Mouse (Mus musculus) macrophage (primary cell): ENCODE measurements around the gene Agpat1. TPM values are rescaled to one million over a fixed set of nuclear protein-coding genes. Genes with fewer than 3 reads are reported as not detected.

Experiments used
- H3K27ac ChIP-seq: fragments of 350-480 bp; formaldehyde crosslinking; 2 replicates; pipeline ENCODE4 v1.9.0; 2021
- H3K36me3 ChIP-seq: fragments of 350-480 bp; formaldehyde crosslinking; 2 replicates; pipeline ENCODE4 v1.9.0; 2021; ENCODE audit errors: inconsistent target
- H3K4me3 ChIP-seq: fragments of 350-480 bp; formaldehyde crosslinking; 2 replicates; pipeline ENCODE4 v1.9.0; 2021; ENCODE audit errors: inconsistent target
- H3K79me2 ChIP-seq: fragments of 350-480 bp; formaldehyde crosslinking; 2 replicates; pipeline ENCODE4 v1.9.0; 2021; ENCODE audit errors: inconsistent target
- WGBS: methylation state at CpG from one replicate; pipeline ENCODE4 v1.1.7; 2026; ENCODE audit warnings: inconsistent platforms; ENCODE audit not compliant: missing documents; 5-methylcytosine and 5-hydroxymethylcytosine counted together
- polyA plus RNA-seq: library from polyadenylated mRNA; stranded (reverse); fragments of 250-400 nt; gene quantifications from 3 replicates; pipeline ENCODE4 v1.2.4, GENCODE M21; 2018; ENCODE audit warnings: inconsistent platforms

Agpat1 gene
- polyA plus RNA-seq, 1 experiment from 2014 or later, result 77.3 TPM

GRCm38 (mm10) chr17:34590154-34590987, 13.7 kb upstream of the Agpat1 start:
- Histone ChIP-seq H3K27ac (peak overlapping the region; percentile 92), H3K36me3 (peaks cover 9% of the 10 kb centered on the region; the same call in 1 of the 2 replicates), H3K4me3 (peak overlapping the region; percentile 75), H3K79me2 (peaks cover 58% of the 10 kb centered on the region)
- WGBS, result 27% methylated on average over 15 of the region's 15 CpGs

GRCm38 (mm10) chr17:34591029-34591993, 12.8 kb upstream of the Agpat1 start, which contains the start of gene Pbx2:
Pbx2 (plus strand) TSS chr17:34591266.
- Histone ChIP-seq H3K79me2 (peaks cover 58% of the 10 kb centered on the region), H3K36me3 (peaks cover 19% of the 10 kb centered on the region; the same call in 1 of the 2 replicates), H3K4me3 (peak within 1 kb of the TSS; percentile 75), H3K27ac (peak within 1 kb of the TSS; percentile 92)
- WGBS, result 5% methylated on average over 21 of the region's 21 CpGs

- Histone ChIP-seq H3K4me3 (peak overlapping the region; percentile 75), H3K27ac (peak overlapping the region; percentile 92), H3K36me3 (peaks cover 19% of the 10 kb centered on the region; the same call in 1 of the 2 replicates), H3K79me2 (peaks cover 58% of the 10 kb centered on the region)
- WGBS, result 0% methylated on average over 16 of the region's 35 CpGs
Measured at GRCm38 (mm10) chr17:34591994-34592375, 12.1 kb upstream of the Agpat1 start.

- peak overlapping the region; percentile 71 for H3K27ac ChIP-seq
- WGBS, result 2% methylated on average over 32 of the region's 32 CpGs
- peaks cover 56% of the 10 kb centered on the region for H3K79me2 ChIP-seq
- H3K4me3 ChIP-seq, result peak overlapping the region; percentile 53
- H3K36me3 ChIP-seq, result peaks cover 19% of the 10 kb centered on the region; the same call in 1 of the 2 replicates
Measured at GRCm38 (mm10) chr17:34592581-34593549, 11.2 kb upstream of the Agpat1 start.

GRCm38 (mm10) chr17:34593752-34594525, 10.1 kb upstream of the Agpat1 start:
- Histone ChIP-seq H3K79me2 (peaks cover 45% of the 10 kb centered on the region), H3K27ac (peak overlapping the region; percentile 71; the same call in 1 of the 2 replicates), H3K36me3 (peaks cover 19% of the 10 kb centered on the region; the same call in 1 of the 2 replicates)

GRCm38 (mm10) chr17:34596098-34596497, 8.0 kb upstream of the Agpat1 start:
- H3K36me3 ChIP-seq, result peaks cover 19% of the 10 kb centered on the region; the same call in 1 of the 2 replicates
- no peak overlapping the region for H3K4me3 ChIP-seq
- peaks cover 23% of the 10 kb centered on the region; the same call in 1 of the 2 replicates for H3K79me2 ChIP-seq
- 89% methylated on average over 8 of the region's 8 CpGs for WGBS
- no peak overlapping the region for H3K27ac ChIP-seq

More at GRCm38 (mm10) chr17:34593752-34594525, 10.1 kb upstream of the Agpat1 start:
- H3K4me3 ChIP-seq, result peak overlapping the region; percentile 53
- WGBS, result 79% methylated on average over 33 of the region's 34 CpGs

GRCm38 (mm10) chr17:34597566-34598095, 6.4 kb upstream of the Agpat1 start, which contains the start of gene Ager:
Ager (plus strand) TSS chr17:34597862.
- 51% methylated on average over 5 of the region's 6 CpGs for WGBS

GRCm38 (mm10) chr17:34599891-34600290, 4.2 kb upstream of the Agpat1 start:
- H3K4me3 ChIP-seq, result no peak overlapping the region
- H3K36me3 ChIP-seq, result peaks cover 14% of the 10 kb centered on the region; the same call in 1 of the 2 replicates
- WGBS, result 85% methylated on average over 9 of the region's 9 CpGs
- H3K27ac ChIP-seq, result no peak overlapping the region
- H3K79me2 ChIP-seq, result peaks cover 15% of the 10 kb centered on the region

More at GRCm38 (mm10) chr17:34597566-34598095, 6.4 kb upstream of the Agpat1 start, which contains the start of gene Ager:
- Histone ChIP-seq H3K4me3 (no peak within 1 kb of the TSS), H3K36me3 (peaks cover 19% of the 10 kb centered on the region; the same call in 1 of the 2 replicates), H3K27ac (no peak within 1 kb of the TSS), H3K79me2 (peaks cover 28% of the 10 kb centered on the region)

- WGBS, result 91% methylated on average over 12 of the region's 12 CpGs
- Histone ChIP-seq H3K36me3 (no peaks in the 10 kb centered on the region), H3K27ac (no peak overlapping the region), H3K79me2 (peaks cover 27% of the 10 kb centered on the region), H3K4me3 (no peak overlapping the region)
Measured at GRCm38 (mm10) chr17:34601796-34602195, 2.3 kb upstream of the Agpat1 start.

GRCm38 (mm10) chr17:34603375-34604060, 544 bp upstream of the Agpat1 start, which contains the start of gene Rnf5:
Rnf5 (minus strand) TSS chr17:34603690.
- Histone ChIP-seq H3K27ac (peak within 1 kb of the TSS; percentile 85), H3K36me3 (no peaks in the 10 kb centered on the region), H3K79me2 (peaks cover 44% of the 10 kb centered on the region), H3K4me3 (peak within 1 kb of the TSS; percentile 86)
- 2% methylated on average over 25 of the region's 30 CpGs for WGBS

GRCm38 (mm10) chr17:34604511-34605237, 612 bp downstream of the Agpat1 start:
- H3K27ac ChIP-seq, result peak overlapping the region; percentile 85
- peaks cover 52% of the 10 kb centered on the region for H3K79me2 ChIP-seq
- no peaks in the 10 kb centered on the region for H3K36me3 ChIP-seq
- 19% methylated on average over 24 of the region's 24 CpGs for WGBS
- H3K4me3 ChIP-seq, result peak overlapping the region; percentile 75
